Mouse (Mus musculus): ENCODE data around the gene Kif14.

GRCm38 (mm10) chr1:136466143-136466811, at the start of gene Kif14:
- TF ChIP-seq POLR2A (IDR thresholded peaks at IDR 0.05; ENCODE audit: low read depth, low read length) (no peak), CTCF (IDR thresholded peaks at IDR 0.05; ENCODE audit: extremely low read depth, insufficient read length, insufficient replicate concordance, low read depth, low read length) (no peak)

All from small intestine, adult 2 months (tissue).